Mouse (Mus musculus): ENCODE results near the gene Pde4c. TPM values are rescaled to one million over a fixed set of nuclear protein-coding genes. Genes with fewer than 3 reads are reported as not detected.

Pde4c gene
- total RNA-seq, 2 experiments from 2014 or later, result 0.49 to 0.61 TPM

GRCm38 (mm10) chr8:70715086-70715485 is 8.4 kb upstream of the Pde4c start:
- peak in 1 of 2 experiments; percentile 14 for DNase-seq (ENCODE audit: extremely low spot score in 1 of 2, low spot score in 2 of 2)
- intact Hi-C loops (cut with DNase I), result no loop called here

- intact Hi-C loops (cut with DNase I), result no loop called here
- DNase-seq (ENCODE audit: extremely low spot score in 1 of 2, low spot score in 2 of 2), result peak in 1 of 2 experiments; percentile 26
Observed at GRCm38 (mm10) chr8:70716521-70717400, 6.8 kb upstream of the Pde4c start.

DNA sequence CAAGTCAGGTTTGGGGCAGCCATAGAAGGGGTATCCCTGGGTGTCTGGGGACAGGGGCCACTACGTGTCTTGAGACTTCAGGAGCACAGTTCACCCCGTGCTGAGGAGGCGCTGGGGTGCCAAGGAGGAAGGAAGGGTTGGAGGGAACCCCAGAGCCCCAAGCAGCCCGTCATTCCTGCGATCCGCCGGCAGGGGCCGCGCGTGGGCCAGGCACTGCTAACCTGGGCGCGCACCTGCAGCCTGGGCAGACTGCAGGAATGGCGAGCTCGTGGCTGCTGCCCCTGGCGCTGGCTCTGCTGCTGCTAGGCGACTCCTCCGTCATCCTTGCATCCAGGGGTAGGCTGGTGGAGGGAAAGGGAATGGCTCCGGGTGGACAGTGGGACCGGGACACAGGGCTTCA is 5.2 kb upstream of the Pde4c start, which contains the start of gene Gm3336:
Gene Gm3336, plus strand, starts transcription at position 247 of the 400 bp plus-strand sequence.
- DNase-seq (ENCODE audit: extremely low spot score in 1 of 2, low spot score in 2 of 2), result peak in 1 of 2 experiments; percentile 61
- intact Hi-C loops (cut with DNase I), result no loop called here

GRCm38 (mm10) chr8:70719796-70720270 is 3.7 kb upstream of the Pde4c start:
- DNase-seq (ENCODE audit: extremely low spot score in 1 of 2, low spot score in 2 of 2), result peak in 1 of 2 experiments; percentile 35
- intact Hi-C loops (cut with DNase I), result loop anchor here (2.0 kb wide), 1 partner anchor 33 kb away; no protein-coding TSS in a partner anchor

DNA sequence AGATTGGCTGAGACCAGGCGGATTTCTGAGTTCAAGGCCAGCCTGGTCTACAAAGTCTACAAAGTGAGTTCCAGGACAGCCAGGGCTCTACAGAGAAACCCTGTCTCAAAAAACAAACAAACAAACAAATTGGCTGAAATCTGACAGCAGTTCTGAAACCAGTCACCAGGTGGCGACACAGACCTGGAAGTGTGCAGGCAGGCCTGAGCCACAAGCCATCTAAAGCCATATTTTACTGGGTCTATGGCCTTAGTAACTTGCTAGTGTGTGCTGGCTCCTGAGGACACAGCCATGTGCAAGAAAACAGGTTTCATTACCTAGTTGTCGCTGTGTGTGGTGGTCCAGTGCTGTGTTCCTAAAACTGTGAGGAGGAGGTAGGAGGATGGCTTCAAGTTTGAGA is 2.8 kb upstream of the Pde4c start:
- intact Hi-C loops (cut with DNase I), result loop anchor here (2.0 kb wide), 1 partner anchor 32 kb away; no protein-coding TSS in a partner anchor
- DNase-seq (ENCODE audit: extremely low spot score in 1 of 2, low spot score in 2 of 2), result peak; percentile 67 to 73

GRCm38 (mm10) chr8:70721601-70722000 is 1.9 kb upstream of the Pde4c start:
- intact Hi-C loops (cut with DNase I), result loop anchor here (2.0 kb wide), 1 partner anchor 31 kb away; no protein-coding TSS in a partner anchor
- peak in 1 of 2 experiments; percentile 27 for DNase-seq (ENCODE audit: extremely low spot score in 1 of 2, low spot score in 2 of 2)

GRCm38 (mm10) chr8:70724216-70724615 is 696 bp downstream of the Pde4c start:
- peak in 1 of 2 experiments; percentile 19 for DNase-seq (ENCODE audit: extremely low spot score in 1 of 2, low spot score in 2 of 2)
- intact Hi-C loops (cut with DNase I), result no loop called here

DNA sequence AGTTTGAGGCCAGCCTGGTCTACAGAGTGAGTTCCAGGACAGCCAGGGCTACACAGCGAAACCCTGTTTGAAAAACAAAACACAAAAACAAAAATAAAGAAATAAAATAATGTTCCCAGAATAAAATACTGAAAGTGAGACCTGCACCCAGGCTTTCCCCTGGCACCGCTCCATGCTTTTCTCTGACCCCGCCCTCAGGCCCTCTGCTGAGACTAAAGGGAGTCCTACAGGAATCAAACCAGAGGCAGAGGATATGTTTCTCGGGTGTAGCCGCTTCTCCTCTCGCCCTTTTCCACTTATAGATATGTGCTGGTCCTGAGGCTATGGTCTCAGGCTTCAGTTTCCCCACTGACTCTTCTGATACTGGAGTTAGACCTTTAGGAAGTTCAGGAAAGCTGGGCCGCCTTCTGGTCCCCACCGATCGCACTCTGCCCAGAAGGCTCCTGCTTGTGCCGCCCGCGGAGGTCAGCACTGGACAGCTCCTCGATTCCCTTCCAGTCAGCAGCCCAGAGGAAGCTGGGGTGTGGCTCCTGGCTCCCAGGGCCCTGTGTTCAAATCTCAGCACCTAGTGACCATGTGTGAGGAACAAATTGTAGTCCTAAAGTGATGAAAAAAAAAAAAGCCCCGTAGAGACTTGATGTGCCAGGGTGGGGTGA is 2.4 kb downstream of the Pde4c start:
- intact Hi-C loops (cut with DNase I), result no loop called here
- DNase-seq (ENCODE audit: extremely low spot score in 1 of 2, low spot score in 2 of 2), result peak in 1 of 2 experiments; percentile 49

DNA sequence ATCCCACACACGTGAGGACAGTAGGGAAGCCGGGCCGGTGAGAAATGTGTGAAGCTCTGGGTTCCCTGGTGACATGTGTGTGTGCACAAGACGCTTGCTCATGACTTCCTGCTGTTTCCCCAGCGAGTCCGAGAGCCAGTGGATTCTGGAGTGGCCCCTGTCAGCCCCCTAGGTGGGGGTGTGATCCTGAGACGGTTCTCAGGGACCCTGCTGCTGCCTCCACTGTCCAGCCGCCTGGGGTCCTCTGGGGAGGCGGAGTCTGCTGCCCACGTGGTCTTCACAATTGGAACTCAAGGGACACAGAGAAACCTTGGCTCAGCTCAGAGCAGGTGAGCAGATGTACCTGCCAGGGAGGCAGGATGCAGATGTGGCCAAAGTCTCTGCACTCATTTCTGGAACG is 3.2 kb downstream of the Pde4c start:
- intact Hi-C loops (cut with DNase I), result no loop called here
- DNase-seq (ENCODE audit: extremely low spot score in 1 of 2, low spot score in 2 of 2), result peak in 1 of 2 experiments; percentile 20

- peak in 1 of 2 experiments; percentile 30 for DNase-seq (ENCODE audit: extremely low spot score in 1 of 2, low spot score in 2 of 2)
- intact Hi-C loops (cut with DNase I), result no loop called here
Observed at GRCm38 (mm10) chr8:70729808-70730475, 6.4 kb downstream of the Pde4c start.

DNA sequence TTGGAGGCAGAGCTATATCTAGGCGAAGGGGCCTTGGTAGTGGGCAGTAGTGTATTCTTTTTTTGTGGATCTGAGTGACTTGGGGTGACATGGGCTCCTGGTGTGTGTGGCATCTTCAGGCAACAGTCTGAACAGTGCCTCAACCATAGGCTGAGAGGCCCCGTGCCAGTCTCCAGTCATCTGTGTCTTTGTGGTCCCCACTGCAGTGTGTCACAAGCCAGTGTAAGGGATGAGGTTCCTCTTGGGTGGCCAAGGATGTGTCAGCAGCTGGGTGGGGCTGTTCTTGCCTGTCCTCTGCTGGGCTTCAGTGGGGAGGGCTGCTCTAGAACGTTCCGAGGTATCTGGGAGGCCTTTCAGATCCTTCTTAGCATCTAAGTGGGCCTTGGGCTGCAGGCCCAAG is 7.4 kb downstream of the Pde4c start:
- intact Hi-C loops (cut with DNase I), result no loop called here
- DNase-seq (ENCODE audit: extremely low spot score in 1 of 2, low spot score in 2 of 2), result peak in 1 of 2 experiments; percentile 12

DNA sequence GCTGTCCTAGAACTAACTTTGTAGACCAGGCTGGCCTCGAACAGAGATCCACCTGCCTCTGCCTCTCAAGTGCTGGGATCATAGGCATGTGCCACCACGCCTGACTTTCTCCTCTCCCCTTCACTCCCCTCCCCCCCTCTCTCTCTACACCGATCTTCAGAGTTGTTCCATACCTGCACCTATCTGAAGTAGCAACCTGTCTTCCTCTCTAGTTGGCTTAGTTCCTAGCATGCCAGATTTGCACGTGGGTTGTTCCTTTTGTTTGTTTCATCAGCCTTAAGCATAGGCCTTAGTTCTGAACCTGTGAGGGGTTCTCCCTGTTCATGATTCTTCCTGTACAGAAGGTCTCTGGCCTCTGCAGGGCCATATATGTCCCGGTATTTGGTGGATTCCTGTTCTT is 14.2 kb downstream of the Pde4c start:
- intact Hi-C loops (cut with DNase I), result no loop called here

GRCm38 (mm10) chr8:70738211-70738610 is 14.7 kb downstream of the Pde4c start:
- intact Hi-C loops (cut with DNase I), result no loop called here
- DNase-seq (ENCODE audit: extremely low spot score in 1 of 2, low spot score in 2 of 2), result no peak

More for the DNA sequence above, 14.2 kb downstream of the Pde4c start:
- no peak for DNase-seq (ENCODE audit: extremely low spot score in 1 of 2, low spot score in 2 of 2)

DNA sequence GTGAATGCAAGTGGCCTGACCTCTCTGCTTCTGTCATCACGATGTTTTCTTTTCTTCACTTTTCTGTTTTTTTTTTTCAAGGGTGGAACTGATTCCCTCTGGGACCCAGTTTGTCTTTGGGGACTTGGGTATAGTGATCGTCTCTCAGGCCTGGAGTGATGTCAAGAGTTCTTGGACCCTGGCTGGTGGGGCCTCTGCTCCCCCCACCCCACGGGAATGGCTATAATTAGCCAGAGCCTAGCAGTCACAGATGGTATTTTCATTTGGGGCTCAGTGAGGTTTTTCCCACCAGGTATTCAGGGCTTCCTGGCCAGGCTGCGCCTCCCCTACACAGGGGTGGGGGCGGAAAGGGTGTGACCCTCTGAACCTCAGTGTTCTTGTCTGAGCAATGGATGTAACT is 18.1 kb downstream of the Pde4c start:
- peak in 1 of 2 experiments; percentile 20 for DNase-seq (ENCODE audit: extremely low spot score in 1 of 2, low spot score in 2 of 2)
- intact Hi-C loops (cut with DNase I), result no loop called here

- intact Hi-C loops (cut with DNase I), result no loop called here
- peak in 1 of 2 experiments; percentile 20 for DNase-seq (ENCODE audit: extremely low spot score in 1 of 2, low spot score in 2 of 2)
Observed at GRCm38 (mm10) chr8:70742176-70742575, 18.7 kb downstream of the Pde4c start.

DNA sequence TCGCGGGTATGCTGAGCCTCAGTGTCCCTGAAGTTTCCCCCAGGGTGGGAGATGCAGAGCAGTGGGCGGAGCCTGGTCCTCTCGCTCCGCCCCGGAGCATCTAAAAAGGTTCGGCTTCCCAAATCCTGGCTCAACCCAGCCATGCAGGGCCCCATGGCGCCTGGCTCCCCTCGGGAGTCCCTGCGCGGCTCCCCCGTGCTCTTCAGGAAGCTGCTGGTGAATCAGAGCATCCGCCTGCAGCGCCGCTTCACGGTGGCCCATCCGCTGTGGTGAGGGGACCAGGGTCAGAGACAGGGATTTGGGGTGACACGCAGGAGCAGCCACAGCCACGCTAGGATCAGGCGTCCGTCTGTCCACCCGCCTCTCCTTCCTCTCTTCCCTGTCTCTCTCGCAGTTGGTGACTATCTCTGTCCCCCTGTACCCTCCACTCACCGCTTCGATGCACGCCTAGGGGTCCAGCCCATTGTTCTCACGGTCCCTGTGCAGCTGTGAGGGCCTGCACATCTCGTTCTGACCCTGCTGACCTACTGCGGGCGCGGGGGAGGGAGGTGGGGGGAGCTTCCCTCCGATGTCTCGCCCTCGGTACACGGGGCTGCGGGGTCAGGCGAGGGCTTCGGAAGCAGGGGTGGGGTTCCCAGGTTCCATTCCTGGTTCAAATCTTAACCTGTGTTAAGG is 19.6 kb downstream of the Pde4c start:
- DNase-seq (ENCODE audit: extremely low spot score in 1 of 2, low spot score in 2 of 2), result peak in 1 of 2 experiments; percentile 47

DNA sequence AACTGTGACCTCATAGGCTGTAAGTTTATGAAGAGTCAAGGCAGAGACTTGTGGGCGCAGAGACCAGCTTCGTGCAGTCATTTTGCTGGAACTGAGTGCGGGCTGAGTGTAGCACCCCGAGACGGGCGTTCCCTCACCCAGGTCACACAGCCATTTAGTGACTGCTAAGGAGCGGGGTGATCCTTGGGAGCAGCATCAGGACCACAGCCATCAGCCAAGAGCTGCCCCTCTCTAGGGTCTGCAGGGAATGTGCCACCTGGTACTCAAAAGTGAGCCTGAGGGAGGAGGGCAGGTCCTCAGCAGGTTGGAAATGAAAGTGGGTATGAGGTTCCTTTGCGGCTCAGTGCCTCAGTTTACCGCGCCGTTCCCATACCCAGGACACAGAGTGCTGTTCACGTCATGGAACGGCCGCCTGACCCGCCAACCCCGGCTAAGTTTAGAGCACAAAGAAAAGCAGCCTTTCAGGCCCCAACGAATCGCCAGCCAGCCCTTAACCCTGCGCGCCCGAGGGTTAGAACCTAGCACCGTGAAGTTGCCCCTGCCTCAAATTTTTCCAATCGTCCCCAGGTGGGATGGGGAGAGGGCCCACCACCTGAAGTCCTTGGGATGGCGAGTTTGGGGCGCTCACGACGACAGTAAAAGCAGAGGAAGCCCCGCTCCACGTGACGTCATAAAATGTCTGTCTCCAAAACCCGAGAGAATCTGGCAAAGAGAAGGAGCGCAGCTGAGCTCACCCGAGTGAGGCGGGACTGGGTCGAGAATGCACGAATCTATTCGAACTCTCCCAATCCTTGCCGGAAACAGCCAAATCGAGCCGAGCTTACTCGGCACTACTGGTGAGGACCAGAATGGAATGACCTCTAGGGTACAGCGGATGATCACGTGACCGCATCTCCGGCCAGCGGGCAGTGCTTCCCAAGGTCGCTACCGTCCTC is 20.4 kb downstream of the Pde4c start:
- intact Hi-C loops (cut with DNase I), result no loop called here
- DNase-seq (ENCODE audit: extremely low spot score in 1 of 2, low spot score in 2 of 2), result peak in 1 of 2 experiments; percentile 77

More for the DNA sequence above, 19.6 kb downstream of the Pde4c start:
- intact Hi-C loops (cut with DNase I), result no loop called here

All from left cerebral cortex, postnatal 10 days (tissue).